Mouse (Mus musculus) CH12.LX (cell line): ENCODE measurements at regions not wholly inside any gene's neighbourhood (a gene's known extent, or its start where the extent isn't known, plus 50 kb on each side); places are given as distances from the start of the nearest gene placed in this dataset.
A peak's percentile ranks its signal among the peaks of the same experiment; 100 is the strongest.

ENCODE experiments used
- DNase-seq: peaks from one replicate; pipeline ENCODE4 v3.0.0-alpha.2; 2013; ENCODE audit errors: extremely low read depth
- H3K27ac ChIP-seq: 2 replicates; pipeline ENCODE4 v1.5.1; 2012; ENCODE audit warnings: low read depth, mild to moderate bottlenecking, control low read depth, moderate library complexity; ENCODE audit not compliant: insufficient read depth
- H3K27me3 ChIP-seq: replicated peaks from 2 replicates; pipeline ENCODE3; 2012; ENCODE audit warnings: inconsistent platforms
- H3K36me3 ChIP-seq, 2 experiments: replicated peaks in 1 of 2; 2 replicates each; pipeline versions ENCODE3 to v1.6.1; 2012; ENCODE audit warnings: inconsistent platforms in 1 of 2, low read length in 1 of 2, mild to moderate bottlenecking in 1 of 2, mixed read lengths in 1 of 2, moderate library complexity in 1 of 2; ENCODE audit not compliant: control insufficient read depth in 1 of 2, insufficient read depth in 1 of 2
- H3K4me1 ChIP-seq, 2 experiments: 2 replicates each; pipeline ENCODE4 v1.6.1; 2012; ENCODE audit warnings: inconsistent platforms in 1 of 2, moderate library complexity in 1 of 2; ENCODE audit not compliant: insufficient read depth in 2 of 2, control insufficient read depth in 1 of 2
- H3K4me2 ChIP-seq: 2 replicates; pipeline ENCODE4 v1.6.1; 2012; ENCODE audit warnings: low read depth, mild to moderate bottlenecking, control low read depth; ENCODE audit not compliant: poor library complexity, insufficient read depth, severe bottlenecking
- H3K4me3 ChIP-seq, 3 experiments: fragments of 150-350 bp in 1 of 3; sonication (generic) in 1 of 3; replicated peaks in 1 of 3; 2 replicates each; pipeline versions ENCODE3 to v1.5.1; 2011 to 2012; ENCODE audit warnings: low read depth in 2 of 3, low read length in 2 of 3, mild to moderate bottlenecking in 2 of 3, moderate library complexity in 2 of 3, control low read depth in 1 of 3, improper control_type of control experiment in 1 of 3, inconsistent platforms in 1 of 3, mixed read lengths in 1 of 3; ENCODE audit not compliant: poor library complexity in 1 of 3
- H3K79me2 ChIP-seq: replicated peaks from 2 replicates; pipeline ENCODE4 v1.6.1; 2012; ENCODE audit warnings: mild to moderate bottlenecking, moderate library complexity; ENCODE audit not compliant: control insufficient read depth, poor library complexity, insufficient read depth, severe bottlenecking; ENCODE audit errors: extremely low read depth
- H3K9ac ChIP-seq: 2 replicates; pipeline ENCODE4 v1.6.1; 2012; ENCODE audit warnings: low read depth, mild to moderate bottlenecking, control low read depth, moderate library complexity; ENCODE audit not compliant: insufficient read depth
- H3K9me3 ChIP-seq: replicated peaks from 2 replicates; pipeline ENCODE3; 2012; ENCODE audit warnings: low read length, inconsistent platforms, mixed read lengths
- BHLHE40 ChIP-seq: IDR thresholded peaks from 2 replicates; pipeline ENCODE4 v1.6.1; 2011; ENCODE audit warnings: mild to moderate bottlenecking, low read depth, low read length, improper control_type of control experiment
- E2F4 ChIP-seq: IDR thresholded peaks from 2 replicates; pipeline ENCODE4 v1.6.1; 2011; ENCODE audit warnings: low read depth, low read length, improper control_type of control experiment; ENCODE audit not compliant: insufficient replicate concordance
- EP300 ChIP-seq: IDR thresholded peaks from 2 replicates; pipeline ENCODE4 v1.6.1; 2011; ENCODE audit warnings: low read length, improper control_type of control experiment
- ETS1 ChIP-seq: conservative IDR thresholded peaks from 2 replicates; pipeline ENCODE4 v1.6.1; 2012; ENCODE audit warnings: low read depth, mild to moderate bottlenecking, inconsistent platforms, low read length, improper control_type of control experiment, moderate library complexity
- GABPA ChIP-seq: IDR thresholded peaks from 2 replicates; pipeline ENCODE4 v1.6.1; 2012; ENCODE audit warnings: low read depth, low read length, improper control_type of control experiment, inconsistent platforms; ENCODE audit not compliant: insufficient replicate concordance
- HCFC1 ChIP-seq: IDR thresholded peaks from 2 replicates; pipeline ENCODE4 v1.6.1; 2012; ENCODE audit warnings: low read depth, mild to moderate bottlenecking, inconsistent platforms, low read length, improper control_type of control experiment
- IRF4 ChIP-seq: IDR thresholded peaks from 2 replicates; pipeline ENCODE4 v1.6.1; 2014; ENCODE audit warnings: low read depth, mild to moderate bottlenecking, inconsistent platforms, low read length, improper control_type of control experiment
- JUN ChIP-seq: IDR thresholded peaks from 2 replicates; pipeline ENCODE4 v1.6.1; 2011; ENCODE audit warnings: low read depth, mild to moderate bottlenecking, low read length, improper control_type of control experiment, moderate library complexity; ENCODE audit not compliant: insufficient read depth
- JUND ChIP-seq: conservative IDR thresholded peaks from 2 replicates; pipeline ENCODE4 v1.6.1; 2011; ENCODE audit warnings: low read depth, low read length, improper control_type of control experiment
- KAT2A ChIP-seq: IDR thresholded peaks from 2 replicates; pipeline ENCODE4 v1.6.1; 2012; ENCODE audit warnings: low read length, improper control_type of control experiment, inconsistent platforms; ENCODE audit not compliant: insufficient replicate concordance
- MAFK ChIP-seq: IDR thresholded peaks from 2 replicates; pipeline ENCODE4 v1.6.1; 2011; ENCODE audit warnings: low read length, improper control_type of control experiment; ENCODE audit not compliant: insufficient replicate concordance
- MAX ChIP-seq: IDR thresholded peaks from 2 replicates; pipeline ENCODE4 v1.6.1; 2011; ENCODE audit warnings: low read length, improper control_type of control experiment
- MXI1 ChIP-seq: IDR thresholded peaks from 2 replicates; pipeline ENCODE4 v1.6.1; 2011; ENCODE audit warnings: mild to moderate bottlenecking, low read depth, low read length, improper control_type of control experiment
- NRF1 ChIP-seq: IDR thresholded peaks from 2 replicates; pipeline ENCODE4 v1.6.1; 2014; ENCODE audit warnings: low read depth, mild to moderate bottlenecking, inconsistent platforms, low read length, improper control_type of control experiment, moderate library complexity
- POLR2A ChIP-seq: IDR thresholded peaks from 2 replicates; pipeline ENCODE4 v1.6.1; 2011; ENCODE audit warnings: low read depth, mild to moderate bottlenecking, improper control_type of control experiment, low read length
- RAD21 ChIP-seq: IDR thresholded peaks from 2 replicates; pipeline ENCODE4 v1.6.1; 2011; ENCODE audit warnings: low read depth, mild to moderate bottlenecking, low read length, improper control_type of control experiment, moderate library complexity
- RCOR1 ChIP-seq: conservative IDR thresholded peaks from 2 replicates; pipeline ENCODE4 v1.6.1; 2012; ENCODE audit warnings: low read depth, mild to moderate bottlenecking, inconsistent platforms, low read length, improper control_type of control experiment
- SIN3A ChIP-seq: IDR thresholded peaks from 2 replicates; pipeline ENCODE4 v1.6.1; 2012; ENCODE audit warnings: low read length, improper control_type of control experiment, inconsistent platforms
- SMC3 ChIP-seq: IDR thresholded peaks from 2 replicates; pipeline ENCODE4 v1.6.1; 2011; ENCODE audit warnings: low read depth, low read length, improper control_type of control experiment
- TBP ChIP-seq: conservative IDR thresholded peaks from 2 replicates; pipeline ENCODE4 v1.6.1; 2011; ENCODE audit warnings: low read depth, low read length, improper control_type of control experiment
- TCF12 ChIP-seq: IDR thresholded peaks from 2 replicates; pipeline ENCODE4 v1.6.1; 2014; ENCODE audit warnings: low read depth, mild to moderate bottlenecking, inconsistent platforms, low read length, improper control_type of control experiment
- USF1 ChIP-seq: IDR thresholded peaks from 2 replicates; pipeline ENCODE4 v1.6.1; 2014; ENCODE audit warnings: low read depth, mild to moderate bottlenecking, inconsistent platforms, low read length, improper control_type of control experiment
- ZNF384 ChIP-seq: IDR thresholded peaks from 2 replicates; pipeline ENCODE4 v1.6.1; 2012; ENCODE audit warnings: low read depth, low read length, improper control_type of control experiment, inconsistent platforms
- dilution Hi-C: fragments of 300-500 bp; cut with MboI; formaldehyde crosslinking; loops from 2 replicates; pipeline ENCODE4 v1.14.3; 2020; ENCODE audit warnings: low sequenced_read_pairs; ENCODE audit not compliant: extremely low pct_unique_long_range_greater_than_20kb, extremely low pct_ligation_motif_present
- in situ Hi-C: fragments of 300-500 bp; cut with MboI; formaldehyde crosslinking; loops from 3 replicates; pipeline ENCODE4 v1.14.3; 2019; ENCODE audit warnings: low sequenced_read_pairs, low pct_ligation_motif_present, low pct_unique_long_range_greater_than_20kb, mixed read lengths

DNA sequence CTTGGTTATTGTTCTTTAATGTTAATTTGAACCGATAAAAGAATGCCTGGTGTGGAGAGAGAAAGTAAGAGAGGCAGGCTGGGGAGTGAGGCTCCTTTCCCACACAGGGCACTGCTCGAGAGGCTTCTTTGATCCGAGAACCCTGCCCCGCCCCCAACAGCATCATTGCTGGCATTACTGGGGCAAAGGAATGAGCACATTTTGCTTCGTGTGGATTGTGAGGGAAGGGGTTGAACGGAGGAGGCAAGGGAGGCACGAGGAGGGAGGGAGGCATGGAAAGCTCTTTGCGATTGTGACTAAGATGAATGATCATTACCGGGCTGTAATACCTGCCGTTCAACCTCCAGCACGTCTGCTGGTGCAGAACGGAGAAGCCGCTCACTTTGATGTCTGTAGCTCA, 178.2 kb upstream of the Gypa start:
- in situ Hi-C loops = no loop called here
- H3K4me1 ChIP-seq = peaks cover 0 to 22% of the 10 kb centered on the region in 2 experiments; a peak in 2 of 4 replicates
- no peaks in the 10 kb centered on the region for H3K9me3 ChIP-seq
- H3K4me2 ChIP-seq = no peak overlapping the region
- peak; percentile 3 for DNase-seq
- TF ChIP-seq RCOR1 = no peak
- TF ChIP-seq NRF1 = no peak
- no peak for TF ChIP-seq KAT2A
- no peak for TF ChIP-seq TCF12
- no peak for TF ChIP-seq TBP
- TF ChIP-seq HCFC1 = no peak
- no peak for TF ChIP-seq ZNF384
- TF ChIP-seq MXI1 = no peak
- TF ChIP-seq MAX = no peak
- no peak for TF ChIP-seq GABPA
- TF ChIP-seq ETS1 = no peak
- TF ChIP-seq SIN3A = no peak
- no peak for TF ChIP-seq E2F4
- no peak for TF ChIP-seq SMC3
- no peak for TF ChIP-seq POLR2A
- TF ChIP-seq RAD21 = no peak
- TF ChIP-seq USF1 = no peak
- H3K79me2 ChIP-seq = no peaks in the 10 kb centered on the region
- H3K36me3 ChIP-seq = no peaks in the 10 kb centered on the region
- H3K4me3 ChIP-seq = no peak overlapping the region
- H3K27ac ChIP-seq = no peak overlapping the region
- no peak overlapping the region for H3K9ac ChIP-seq
- H3K27me3 ChIP-seq = no peaks in the 10 kb centered on the region
- dilution Hi-C loops = no loop called here

DNA sequence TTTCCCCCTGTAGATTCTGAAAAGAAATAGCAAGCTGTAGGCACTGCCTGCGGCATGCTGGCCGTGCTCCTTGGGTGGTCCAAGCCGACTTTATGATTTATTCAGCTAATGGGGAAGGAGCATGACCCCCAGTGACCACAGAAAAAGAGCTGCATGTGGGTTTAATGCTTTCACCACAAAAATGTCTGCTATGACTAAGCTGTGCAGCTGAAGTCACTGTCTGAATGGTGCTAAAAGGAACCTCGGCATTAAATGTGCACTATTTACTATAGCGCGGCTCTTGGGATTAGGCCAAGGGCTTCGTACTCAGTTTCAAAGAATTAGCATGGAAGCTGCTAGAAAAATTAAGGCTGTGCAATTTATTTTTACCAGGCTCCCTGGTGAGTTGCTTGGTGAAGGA, 178.8 kb upstream of the Gypa start:
- no peak overlapping the region for H3K4me3 ChIP-seq
- no peak overlapping the region for H3K27ac ChIP-seq
- H3K9me3 ChIP-seq = no peaks in the 10 kb centered on the region
- no peak overlapping the region for H3K4me2 ChIP-seq
- no peaks in the 10 kb centered on the region for H3K36me3 ChIP-seq
- H3K27me3 ChIP-seq = no peaks in the 10 kb centered on the region
- peak; percentile 77 for DNase-seq
- H3K9ac ChIP-seq = no peak overlapping the region
- in situ Hi-C loops = no loop called here
- dilution Hi-C loops = no loop called here
- H3K4me1 ChIP-seq = peaks cover 0 to 22% of the 10 kb centered on the region in 2 experiments; a peak in 2 of 4 replicates
- TF ChIP-seq KAT2A (no peak), JUND (peak; percentile 79), EP300 (peak; percentile 77), IRF4 (peak; percentile 82), ETS1 (0 out of 2 replicates have a peak, but pooled peaks have one; percentile 20), TCF12 (0 out of 2 replicates have a peak, but pooled peaks have one; percentile 19), NRF1 (no peak), BHLHE40 (peak; percentile 68), MAFK (0 out of 2 replicates have a peak, but pooled peaks have one; percentile 51), JUN (peak; percentile 58; the same call in 1 of the 2 replicates), RCOR1 (0 out of 2 replicates have a peak, but pooled peaks have one; percentile 23)
- H3K79me2 ChIP-seq = no peaks in the 10 kb centered on the region
